Mouse (Mus musculus) spleen, postnatal 4 days (tissue): Measurements from ENCODE around the gene Ppp1r32.

ENCODE experiments used
- DNase-seq, 2 experiments: peaks; one replicate each; pipeline ENCODE4 v3.0.0; 2022; ENCODE audit warnings: low spot score in 2 of 2

Ppp1r32 gene

DNA sequence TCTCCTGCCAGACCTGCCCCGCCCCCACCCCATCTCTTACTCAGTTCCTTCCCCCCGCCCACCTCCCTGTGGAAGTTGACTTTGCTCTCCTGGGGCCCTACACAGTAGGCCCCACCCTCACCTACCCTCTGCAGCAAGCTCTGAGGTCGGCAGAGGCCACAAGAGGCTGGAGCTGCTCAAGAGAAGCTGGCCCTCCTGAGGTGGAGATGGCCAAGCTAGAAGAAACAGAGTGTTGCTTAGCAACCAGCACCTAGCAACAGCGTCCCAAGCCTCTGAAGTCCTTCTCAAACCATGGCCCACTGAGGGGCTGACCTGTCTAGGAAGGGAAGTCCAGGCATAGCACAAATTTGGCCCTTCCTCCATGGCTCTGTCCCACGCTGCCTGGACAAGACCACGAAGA lies at the start of gene Ppp1r32:
Ppp1r32 (minus strand) TSS at position 226 of the 400 bp plus-strand sequence.
- no peak for DNase-seq

DNA sequence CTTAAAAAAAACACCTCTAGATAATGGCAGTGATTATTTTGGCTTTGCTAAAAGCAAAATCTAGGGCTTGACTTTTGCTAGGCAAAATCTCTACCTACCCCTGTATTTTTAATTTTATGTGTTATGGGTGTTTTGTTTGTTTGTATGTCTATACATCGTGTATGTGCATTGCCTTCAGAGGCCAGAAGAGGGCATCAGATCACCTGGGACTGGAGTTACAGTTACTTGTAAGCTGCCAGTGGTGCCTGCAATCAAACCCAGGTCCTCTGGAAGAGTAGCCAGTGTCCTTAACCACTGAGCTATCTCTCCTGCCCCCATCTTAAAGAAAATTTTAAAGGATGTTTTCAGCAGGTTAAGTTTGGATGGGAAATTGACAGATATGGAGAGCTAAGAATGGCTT lies 47.4 kb upstream of the Ppp1r32 start:
- no peak for DNase-seq

DNA sequence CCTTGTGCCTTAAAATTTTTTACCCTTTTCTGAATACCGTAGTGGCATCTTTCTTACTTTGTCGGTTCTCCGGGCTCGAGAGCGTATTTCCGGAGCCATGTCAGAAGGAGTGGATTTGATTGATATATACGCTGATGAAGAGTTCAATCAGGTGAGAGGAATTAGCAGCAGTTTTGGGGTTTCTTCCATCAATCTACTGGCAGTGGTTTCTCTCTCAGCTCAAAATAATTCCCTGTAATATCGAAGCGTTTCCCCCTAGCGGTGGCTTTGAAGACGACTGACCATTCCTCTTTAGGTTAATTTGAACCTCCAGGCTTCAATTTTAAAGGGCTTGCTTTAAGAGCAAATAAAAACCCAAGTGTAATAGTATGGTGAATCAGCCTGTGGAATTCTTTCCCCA lies 43.2 kb upstream of the Ppp1r32 start, which contains the start of gene Sdhaf2:
Sdhaf2 (minus strand) TSS at position 233 of the 400 bp plus-strand sequence.
- peak; percentile 45 to 67 for DNase-seq

DNA sequence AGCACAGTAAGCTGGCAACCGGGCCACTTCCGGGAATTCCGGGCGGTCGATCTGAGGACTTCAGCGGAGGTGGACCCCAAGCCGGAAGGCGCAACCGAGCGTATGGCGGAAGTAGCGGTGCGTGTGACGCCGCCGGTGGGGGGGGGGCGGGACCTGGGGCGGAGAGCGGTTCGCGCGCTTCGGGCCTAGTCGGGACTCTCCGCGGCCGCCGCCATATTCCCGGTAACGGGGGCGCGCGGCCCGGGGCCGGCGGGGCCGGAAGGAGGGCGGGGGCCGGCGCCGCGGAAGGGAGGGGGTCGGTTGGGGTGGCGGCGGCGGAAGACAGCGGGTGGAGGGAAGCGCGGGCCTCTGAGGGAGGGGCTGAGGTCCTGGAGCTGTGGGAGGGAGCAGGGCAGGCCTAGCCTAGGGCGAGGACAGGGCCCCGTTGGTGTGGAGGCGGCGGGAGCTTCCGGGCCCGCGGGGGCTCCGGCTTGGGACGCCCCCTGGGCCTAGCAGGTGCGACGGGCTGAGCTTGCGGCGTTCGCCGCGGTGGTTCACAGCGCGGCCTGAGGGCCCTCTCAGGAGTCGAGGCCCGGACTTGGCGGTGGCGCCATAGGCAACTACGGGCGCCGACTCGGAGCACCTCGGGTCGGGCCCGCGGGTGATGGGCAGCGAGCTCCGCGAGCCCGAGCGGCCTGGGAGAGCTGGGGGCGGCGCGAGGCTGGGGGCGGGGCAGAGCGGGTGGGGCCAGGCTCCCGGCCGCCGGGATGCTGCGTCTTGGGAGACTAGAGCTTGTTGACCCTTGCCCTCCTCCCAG lies 42.6 kb upstream of the Ppp1r32 start, which contains the start of gene Cpsf7:
Cpsf7 (plus strand) TSS at position 161 of the 796 bp plus-strand sequence.
- peak; percentile 87 to 94 for DNase-seq

DNA sequence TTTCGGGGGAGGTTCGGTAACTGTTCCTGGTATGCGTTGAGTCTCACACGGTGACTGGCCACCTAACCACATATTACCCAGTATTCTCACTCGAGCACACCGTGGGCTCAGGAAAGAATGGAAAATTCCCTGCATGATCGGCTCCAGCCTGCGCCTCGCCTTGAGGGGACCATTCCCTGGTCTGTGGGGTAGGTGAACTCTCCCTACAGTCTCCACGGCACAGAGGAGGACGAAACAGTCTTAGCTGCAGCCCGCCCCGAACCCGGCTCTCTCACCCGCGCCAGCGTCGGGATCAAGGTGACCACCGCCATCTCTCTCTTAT lies 42.0 kb upstream of the Ppp1r32 start:
- no peak for DNase-seq

DNA sequence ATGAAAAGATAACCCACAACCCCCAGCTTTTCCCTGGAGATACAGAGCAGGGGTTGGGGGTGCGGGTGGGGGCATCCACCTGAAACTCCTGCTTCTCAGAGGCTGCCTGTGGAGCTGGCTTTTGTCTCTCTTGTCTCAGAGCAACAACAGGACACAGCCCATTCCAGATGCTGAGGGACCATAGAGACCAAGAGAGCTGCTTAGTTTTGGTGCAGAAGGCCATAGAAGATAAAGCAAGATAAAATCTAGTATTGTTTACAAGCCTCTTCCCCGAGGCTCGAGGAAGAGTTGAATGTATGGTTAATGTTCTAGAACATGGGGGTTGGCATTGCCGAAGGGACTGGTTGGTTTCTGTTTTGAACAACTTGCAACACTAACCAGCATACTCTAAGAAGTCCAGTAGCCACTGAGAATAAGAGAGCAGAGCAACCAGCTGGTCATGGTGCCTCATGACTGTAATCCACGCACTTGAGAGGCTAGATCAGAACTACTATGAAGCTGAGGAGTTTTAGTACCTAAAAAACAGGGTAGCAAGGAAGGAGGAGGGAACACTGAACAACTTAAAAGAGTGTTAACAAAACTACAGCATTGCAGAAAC lies 40.9 kb upstream of the Ppp1r32 start:
- DNase-seq, result no peak

DNA sequence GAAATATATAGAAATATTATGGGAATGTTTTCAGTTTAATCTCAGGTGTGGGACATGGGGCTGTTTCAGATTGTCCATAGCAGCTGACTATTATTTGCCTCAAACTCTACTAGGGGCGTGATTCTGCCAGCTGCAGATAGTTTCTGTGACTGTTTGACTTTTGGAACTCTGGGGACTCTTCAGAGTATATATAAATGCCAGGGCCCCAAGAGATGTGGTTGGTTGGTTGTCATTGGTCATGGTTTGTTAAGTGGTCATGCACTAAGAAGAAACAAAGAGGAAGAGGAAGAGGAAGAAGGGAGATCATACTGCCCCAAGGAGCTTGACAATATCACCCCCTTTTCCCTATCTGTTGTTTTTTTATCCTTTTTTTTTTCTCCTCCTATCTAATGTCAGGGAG lies 39.2 kb upstream of the Ppp1r32 start:
- no peak for DNase-seq

DNA sequence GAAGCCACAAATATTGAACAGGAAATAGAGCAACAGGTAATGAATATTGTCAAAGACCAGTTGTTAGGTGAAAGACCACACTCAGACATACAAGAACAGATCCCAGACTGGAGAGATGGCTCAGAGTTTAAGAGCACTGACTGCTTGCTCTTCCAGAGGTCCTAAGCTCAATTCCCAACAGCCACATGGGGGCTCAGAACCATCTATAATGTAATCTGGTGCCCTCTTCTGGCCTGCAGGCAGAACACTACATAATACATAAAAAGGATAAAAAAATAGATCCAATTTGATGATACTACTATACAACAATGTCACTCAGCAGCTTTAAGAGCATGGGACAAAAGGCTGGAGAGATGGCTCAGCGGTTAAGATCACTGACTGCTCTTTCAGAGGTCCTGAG lies 37.6 kb upstream of the Ppp1r32 start:
- no peak for DNase-seq

DNA sequence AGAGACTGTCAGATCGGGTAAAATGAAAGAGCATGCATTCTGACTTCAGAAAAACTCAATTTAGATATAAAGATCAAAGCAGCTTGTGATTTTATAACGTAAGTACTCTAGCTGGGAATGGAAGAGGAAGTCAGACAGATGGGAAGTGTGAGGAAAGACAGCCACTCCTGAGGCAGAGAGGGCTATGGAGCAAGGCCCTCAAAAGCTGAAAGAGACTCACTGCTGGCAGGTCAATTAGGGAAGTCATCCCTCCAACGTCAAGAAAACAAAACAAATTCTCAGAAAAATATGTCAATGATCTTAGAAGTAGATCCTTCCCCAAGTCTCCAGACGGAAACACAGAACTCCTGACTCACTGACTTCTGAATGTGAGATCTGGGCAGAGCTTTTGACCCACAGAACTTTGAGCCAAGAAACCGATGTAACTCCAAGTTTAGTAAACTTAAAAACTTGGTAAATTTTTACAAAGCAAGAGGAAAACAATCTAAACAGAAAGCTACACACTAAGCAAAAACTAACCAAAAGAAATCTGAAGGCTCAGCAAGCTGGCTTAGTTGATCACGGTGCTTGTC lies 28.1 kb upstream of the Ppp1r32 start:
- DNase-seq, result no peak

DNA sequence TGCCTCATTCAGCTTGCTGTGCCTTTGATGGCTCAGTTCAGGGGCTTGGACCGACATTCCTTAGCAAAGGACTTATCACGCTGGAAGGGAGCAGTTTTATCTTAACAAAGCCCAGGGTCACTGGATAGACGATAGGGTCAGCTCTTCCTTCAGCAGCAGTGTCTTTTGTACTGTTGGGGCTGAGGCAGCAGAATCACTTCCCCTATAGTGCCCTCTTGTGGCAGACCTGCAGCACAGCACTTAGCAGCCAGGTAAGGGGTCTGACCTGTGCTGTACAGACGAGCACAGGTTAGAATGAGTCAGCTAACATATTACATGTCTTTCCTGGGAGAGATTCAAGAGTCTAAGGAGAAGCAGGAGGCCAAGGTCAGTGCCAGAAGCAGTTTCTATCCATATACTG lies 19.8 kb upstream of the Ppp1r32 start:
- DNase-seq, result peak; percentile 35 to 73

DNA sequence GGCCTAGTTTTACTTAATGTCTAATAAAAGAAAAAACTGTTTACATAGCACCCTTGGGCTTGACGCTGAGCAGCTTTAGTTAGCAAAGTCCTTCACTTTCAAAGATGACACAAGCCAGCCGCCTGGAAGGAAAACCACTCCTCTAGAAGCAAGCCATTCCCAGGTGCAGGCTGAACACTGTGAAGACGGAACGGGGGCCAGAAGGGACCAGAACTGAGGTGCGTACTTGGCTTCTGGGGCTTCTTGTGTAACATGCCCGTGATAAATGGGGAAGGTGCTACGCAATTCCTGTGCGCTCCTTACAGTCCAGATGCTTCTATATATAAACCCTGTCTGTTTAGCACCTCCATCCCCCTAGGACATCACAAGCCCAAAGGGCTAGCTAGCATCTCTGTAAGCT lies 17.9 kb upstream of the Ppp1r32 start:
- DNase-seq, result no peak

DNA sequence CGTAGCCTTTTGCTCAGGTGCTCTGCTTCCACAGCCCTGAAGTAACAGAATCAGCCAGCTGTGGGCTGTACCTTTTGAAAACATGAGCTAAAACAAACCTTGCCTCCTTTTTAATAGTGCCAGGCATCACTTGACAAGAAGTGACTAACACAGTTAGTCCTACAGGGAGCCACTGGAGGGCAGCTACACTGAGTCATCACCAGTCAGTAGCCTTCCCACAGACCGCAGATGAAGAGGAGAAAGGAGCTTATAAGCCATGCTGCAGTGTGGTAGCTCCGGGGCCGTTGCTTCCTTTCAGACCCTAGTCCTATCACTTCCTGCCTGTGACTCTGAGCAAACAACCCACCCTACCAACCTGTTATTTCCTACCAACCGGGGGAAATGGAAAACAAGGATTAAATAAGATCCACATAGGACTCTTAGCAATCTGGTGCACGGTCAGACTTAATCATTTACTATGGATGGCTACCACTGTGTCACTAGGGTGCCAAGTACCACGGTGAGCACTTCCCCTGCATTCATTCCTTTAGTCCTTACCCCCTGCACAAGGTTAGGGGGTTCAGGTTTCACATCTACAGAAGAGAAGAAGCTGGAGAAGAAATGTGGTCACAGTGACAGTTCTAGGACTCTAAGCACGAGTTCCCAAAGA lies 14.9 kb upstream of the Ppp1r32 start:
- no peak for DNase-seq

DNA sequence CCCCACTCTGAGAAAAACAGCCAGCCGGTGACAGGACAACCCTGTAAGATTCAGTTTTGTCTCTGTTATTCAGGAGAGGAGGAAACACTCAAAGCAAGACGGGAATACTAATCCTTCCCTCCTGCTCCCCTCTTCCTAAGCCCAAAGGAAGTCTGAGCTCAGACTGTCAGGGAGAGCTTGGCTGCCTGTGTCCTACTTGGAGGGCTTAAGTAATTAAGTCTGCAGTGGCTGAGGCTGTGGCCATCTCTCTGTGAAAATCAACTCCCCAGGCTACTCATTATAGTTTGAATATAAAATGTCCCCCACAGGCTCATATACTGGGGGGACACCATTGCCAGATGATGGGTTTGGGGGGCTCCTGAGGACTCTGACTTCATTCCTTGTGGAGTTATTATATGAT lies 14.2 kb upstream of the Ppp1r32 start:
- DNase-seq, result no peak

DNA sequence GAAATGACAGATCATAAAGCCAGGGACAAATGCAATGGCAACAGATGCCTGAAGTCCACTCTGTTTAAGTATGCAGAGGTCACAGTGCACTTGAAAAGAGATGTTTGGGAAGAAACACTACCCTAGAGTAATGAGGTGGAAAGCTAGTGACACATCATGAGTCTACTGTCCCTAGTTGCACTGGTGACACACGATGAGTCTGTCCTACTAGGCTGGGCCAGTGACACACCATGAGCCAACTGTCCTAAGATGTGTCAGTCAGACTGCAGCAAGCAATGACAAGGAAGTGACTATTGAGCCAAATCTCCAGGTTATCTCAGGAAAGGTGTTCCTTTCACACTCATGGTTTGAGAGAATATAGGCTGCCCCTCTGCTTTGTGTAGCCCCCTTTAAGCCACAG lies 12.9 kb upstream of the Ppp1r32 start:
- no peak for DNase-seq

DNA sequence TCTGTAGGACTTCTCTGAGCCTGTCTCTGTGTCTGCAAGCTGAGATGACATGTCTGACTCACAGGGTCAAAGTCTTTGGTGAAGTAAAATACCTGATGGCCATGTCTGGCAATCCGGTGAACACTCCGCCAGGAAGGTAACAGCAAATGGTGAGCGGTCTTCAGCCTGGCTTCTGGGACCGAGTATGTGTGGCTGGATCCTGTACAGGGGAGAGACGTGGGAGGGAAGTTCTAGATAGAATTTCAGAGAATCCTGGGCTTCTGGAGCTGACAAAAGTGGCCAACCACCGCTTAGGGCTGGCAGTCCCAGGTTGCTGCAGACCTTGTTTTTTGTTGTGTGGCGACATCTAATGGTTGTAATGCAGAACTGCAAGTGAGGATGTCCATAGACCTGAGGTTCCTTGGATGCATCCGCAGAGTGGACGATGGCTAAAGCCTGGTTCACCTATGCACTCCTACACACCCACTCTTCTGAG lies 3.6 kb upstream of the Ppp1r32 start:
- peak in 1 of 2 experiments; percentile 21 for DNase-seq

DNA sequence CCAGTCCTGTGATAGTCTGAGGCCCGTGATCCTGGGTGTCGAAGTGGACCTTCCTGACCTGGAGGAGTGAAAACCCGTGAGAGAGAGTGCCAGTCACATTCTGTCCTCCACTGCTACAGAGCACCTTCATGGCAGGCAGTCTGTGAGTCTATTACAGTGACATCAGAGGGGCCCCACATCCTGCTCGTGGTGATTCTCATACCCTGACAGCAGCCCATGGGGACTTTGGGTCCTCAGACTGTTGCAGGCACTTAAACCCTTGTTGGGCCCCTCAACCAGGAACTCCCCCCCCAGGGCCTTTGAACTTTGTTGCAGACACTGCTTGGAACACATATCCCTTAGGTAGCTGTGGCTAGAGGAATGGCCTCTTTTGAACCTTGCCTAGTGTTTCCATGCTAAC lies 3.2 kb downstream of the Ppp1r32 start:
- DNase-seq, result no peak

DNA sequence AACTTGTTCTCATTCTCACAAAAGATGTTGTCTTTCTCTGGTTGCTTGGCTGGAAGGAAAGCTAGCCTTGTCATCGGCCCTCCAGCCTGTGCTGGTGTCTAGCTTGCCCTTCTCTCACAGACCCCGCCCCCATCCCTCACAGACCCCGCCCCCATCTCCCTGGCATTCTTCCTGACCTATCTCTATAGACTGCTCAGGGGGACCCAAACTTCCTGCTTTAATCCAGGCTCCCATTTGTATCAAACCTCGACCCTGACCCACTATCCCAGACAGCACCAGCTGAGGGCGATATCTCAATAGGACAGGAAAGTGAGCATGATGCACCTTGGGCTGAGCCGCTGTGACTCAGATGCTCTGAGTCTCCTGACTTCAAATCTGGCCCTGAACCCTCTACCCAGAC lies 8.9 kb downstream of the Ppp1r32 start:
- no peak for DNase-seq

DNA sequence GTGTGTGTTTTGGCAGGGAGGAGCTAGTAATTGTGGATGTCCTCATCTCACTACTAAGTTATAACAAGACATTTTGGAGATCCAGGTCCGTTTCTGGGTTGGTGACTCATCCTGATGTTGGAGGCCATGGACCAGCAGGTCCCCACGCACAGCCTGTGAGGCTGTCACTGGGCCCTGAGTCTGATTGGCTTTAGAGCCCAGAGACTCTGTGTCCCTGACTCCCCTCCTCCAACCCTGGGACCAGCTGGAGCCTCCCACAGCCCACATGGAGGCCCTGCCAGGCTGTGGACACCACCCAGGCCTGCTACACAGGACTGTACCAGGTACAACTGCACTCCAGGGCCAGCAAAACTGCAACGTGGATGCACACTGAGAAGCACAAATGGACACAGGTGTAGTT lies 9.8 kb downstream of the Ppp1r32 start:
- no peak for DNase-seq

DNA sequence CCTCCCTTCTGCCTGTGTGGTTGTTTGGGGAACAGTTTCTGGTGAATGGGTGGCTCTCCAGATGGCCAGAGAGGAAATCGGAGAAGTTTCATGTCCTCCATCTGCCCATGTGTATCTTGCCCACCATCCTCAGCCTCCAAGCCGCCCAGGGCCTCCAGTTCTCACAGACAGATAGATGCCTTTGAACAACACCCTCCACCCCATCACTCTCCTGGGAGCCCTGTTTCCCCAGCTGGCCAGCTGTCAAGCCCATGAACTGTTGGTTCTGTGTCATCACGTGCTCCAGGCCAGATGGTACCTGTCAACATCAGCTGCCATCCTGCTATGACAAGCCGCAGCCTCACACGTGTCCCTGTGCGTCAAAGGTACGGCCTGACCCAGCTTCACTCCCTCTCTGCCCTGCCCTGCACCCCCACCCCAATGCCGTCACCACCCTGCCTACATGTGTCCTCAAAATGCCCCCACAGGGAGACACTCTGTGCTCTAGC lies 13.5 kb downstream of the Ppp1r32 start:
- peak in 1 of 2 experiments; percentile 23 for DNase-seq

DNA sequence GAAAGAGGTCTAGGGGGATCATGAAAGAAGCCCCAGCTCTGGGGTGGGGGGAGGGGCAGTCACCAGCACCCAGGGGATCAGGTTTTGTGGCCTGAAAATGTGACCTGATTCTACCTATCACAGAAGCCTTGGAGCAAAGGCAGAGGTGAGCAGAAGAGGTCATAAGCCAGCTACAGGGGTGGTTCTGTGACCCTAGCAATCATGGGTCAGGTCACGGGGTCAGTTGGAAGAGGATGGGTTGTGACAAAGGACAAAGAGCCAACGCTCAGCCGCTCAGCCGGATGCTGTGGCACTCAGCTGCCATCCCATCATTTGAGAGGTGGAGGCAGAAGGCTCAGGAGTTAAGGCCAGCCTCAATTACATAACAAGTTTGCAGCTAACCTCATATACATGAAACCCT lies 18.3 kb downstream of the Ppp1r32 start:
- DNase-seq, result no peak

DNA sequence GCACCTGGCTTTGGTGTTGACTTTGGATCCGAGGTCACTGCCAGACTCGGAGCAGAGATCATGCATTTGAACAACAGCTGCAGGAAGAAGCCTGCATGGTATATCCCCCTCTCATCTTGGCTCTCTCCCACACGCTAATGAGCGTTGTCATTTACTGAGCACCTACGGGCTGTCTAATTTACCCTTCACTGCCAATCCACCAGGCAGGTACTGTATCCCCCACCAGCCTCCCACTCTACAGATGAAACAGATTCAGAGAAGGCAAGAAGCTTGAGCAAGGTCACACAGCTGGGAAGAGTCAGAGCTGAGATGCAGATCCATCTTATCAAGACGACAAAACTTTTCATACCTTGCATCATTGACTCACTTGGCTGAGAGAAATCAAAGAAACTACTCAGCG lies 21.1 kb downstream of the Ppp1r32 start:
- DNase-seq, result no peak

DNA sequence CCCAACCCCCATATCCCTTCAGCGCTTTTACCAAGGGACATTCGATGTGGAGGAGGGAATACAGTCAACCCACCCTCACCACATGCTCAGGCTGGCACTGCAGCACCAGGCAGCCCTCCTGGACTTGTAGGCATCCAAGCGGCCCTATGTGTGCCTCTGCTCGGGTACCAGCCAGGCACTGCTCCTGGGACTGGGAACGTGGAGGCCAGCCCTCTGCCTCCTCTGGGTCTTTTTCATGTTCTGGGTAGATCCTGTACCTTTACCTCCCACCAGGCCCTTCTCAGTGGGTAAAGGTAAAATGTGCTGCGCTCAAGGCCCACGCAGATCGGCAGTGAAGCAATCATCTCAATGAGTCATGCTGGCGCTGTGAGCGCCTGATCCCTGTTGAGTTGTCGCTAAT lies 22.8 kb downstream of the Ppp1r32 start:
- no peak for DNase-seq
